Mouse (Mus musculus) c-Kit-positive CD71-negative TER-119-negative erythroid progenitor cells, embryonic 14.5 days (primary cell): ENCODE data around the gene Rbm38.

Experiments
- DNase-seq: peaks from one replicate; pipeline ENCODE4 v3.0.0-alpha.2; 2013; ENCODE audit warnings: low read depth

Gene Rbm38

DNA sequence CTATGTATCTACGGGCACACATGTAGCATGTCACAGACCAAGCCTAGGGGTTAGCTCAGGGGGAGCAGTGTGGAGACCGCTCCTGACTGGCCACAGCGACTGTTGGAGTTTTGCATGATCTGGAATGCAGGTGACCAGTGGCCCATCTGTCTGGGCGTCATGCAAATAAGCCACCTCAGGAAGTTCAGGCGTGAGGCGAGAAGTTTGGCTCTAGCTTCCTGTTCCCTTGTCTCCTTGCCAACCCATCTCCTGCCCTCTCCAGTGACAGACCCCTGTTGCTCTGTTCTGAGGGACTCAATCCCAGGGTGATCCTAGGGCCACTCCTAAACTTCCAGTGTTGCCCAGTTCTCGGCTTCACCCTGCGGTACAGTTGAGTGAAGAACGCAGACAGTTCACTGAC, 40.2 kb downstream of the Rbm38 start:
- DNase-seq, result no peak

DNA sequence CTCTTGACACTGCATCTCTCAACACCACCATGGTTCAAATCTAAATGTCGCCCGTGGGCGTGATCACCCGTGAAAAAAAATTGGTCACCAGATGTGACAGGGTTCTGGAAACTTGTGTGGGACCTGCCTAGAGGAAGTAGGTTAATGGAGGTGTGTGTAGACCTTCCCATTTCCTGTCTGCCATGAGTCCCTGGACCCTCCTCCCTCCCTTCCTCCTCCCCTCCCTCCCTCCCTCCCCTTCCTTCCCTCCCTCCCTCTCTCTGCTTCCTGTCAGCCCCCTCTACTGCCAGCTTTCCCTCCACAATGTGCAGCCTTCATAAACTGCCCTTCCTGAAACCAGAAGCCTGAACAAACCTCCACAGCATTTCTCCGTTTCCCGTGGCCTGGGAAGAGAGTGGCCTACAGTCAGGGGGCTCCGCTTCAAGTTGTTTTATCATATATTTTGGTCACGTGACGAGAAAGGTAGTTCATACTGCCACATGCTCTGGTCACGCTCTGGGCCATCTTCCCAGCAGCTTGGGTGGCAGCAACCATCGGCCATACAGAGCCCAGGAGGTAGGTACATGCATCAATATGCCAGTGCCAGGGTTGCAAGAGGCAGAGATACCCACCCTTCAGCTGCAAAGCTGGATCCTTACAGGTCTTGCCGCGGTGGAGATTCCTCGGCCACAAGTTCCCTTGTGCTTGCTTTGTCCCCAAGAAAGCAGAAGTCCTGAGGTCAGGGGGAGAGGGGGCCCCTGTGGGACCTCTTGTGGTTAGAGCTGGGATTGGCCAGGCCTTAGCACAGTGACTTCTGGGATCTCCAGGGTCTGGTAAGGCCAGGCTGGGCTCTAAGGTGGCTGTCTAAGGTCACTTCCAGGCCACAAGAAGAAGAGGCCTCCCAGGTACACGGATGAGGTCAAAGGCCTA, 41.4 kb downstream of the Rbm38 start:
- peak; percentile 69 for DNase-seq

DNA sequence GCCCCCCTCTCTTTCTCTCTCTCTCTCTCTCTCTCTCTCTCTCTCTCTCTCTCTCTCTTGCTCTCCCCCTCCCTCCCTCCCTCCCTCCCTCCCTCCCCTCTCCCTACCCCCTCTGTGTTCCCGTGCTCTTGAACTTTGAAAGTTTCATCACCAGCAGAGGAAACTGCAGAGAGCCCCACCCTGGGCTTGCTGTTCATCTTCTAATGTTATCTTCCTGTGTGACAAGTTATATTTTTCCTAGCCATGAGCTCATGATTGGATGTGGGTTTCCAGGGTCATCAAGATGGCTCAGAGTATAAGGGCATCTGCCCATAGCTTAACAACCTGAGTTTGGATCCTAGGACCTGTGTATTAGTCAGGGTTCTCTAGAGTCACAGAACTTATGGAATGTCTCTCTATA, 42.9 kb downstream of the Rbm38 start:
- DNase-seq, result no peak

DNA sequence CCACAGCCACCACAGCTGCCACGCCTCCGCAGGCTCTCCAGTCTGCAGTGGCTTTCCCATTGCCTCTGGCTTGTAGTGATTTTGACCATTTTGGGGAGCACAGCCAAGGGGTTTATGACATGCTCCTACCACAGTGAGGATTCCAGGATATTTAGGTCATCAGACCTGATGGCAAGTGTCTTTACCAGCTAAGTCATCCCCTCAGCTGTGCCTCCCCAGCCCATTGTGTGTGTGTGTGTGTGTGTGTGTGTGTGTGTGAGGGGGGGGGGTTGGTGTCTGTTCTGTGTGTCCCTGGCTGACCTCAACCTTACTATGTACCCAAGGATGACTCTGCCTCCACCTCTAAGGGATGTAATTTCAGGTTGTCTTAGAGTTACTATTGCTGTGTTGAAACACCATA, 44.6 kb downstream of the Rbm38 start:
- no peak for DNase-seq

DNA sequence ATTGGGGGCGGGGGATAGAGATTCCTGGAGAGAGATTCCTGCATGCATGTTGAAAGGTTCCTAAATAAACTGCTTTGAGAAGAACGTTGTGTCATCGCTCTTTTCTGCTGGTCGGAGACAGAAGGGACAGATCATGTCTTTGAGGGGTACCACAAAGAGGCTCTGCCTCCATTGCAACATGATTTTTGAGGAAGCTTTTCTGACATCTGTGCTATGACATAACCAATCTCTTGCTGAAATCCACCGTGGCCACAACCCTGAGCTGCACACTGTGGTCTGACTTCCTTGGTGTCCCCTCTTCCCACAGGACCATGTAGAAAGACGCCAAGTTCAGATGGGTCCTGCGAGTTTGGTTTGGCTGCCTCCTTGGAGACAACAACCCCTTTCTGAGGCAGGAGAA, 52.6 kb downstream of the Rbm38 start:
- no peak for DNase-seq

DNA sequence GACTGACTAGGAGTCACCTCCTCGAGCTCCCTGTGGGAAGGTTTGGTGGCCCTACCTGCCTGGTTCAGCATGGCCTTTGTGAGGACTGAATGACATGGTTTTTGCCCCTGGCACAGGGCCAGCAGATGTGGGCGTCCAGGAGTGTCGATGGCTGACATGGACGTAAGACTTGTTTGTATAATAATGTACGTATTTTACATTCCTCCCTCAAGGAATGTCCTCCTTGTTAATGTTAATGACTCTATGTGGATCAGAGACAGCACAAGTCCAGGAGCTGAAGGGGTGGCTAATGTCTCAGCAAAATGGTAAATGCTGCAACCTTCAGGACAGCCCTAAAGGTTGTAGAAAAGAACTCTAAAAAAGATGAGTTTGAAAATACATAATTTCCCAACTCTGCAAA, 53.4 kb downstream of the Rbm38 start:
- no peak for DNase-seq

DNA sequence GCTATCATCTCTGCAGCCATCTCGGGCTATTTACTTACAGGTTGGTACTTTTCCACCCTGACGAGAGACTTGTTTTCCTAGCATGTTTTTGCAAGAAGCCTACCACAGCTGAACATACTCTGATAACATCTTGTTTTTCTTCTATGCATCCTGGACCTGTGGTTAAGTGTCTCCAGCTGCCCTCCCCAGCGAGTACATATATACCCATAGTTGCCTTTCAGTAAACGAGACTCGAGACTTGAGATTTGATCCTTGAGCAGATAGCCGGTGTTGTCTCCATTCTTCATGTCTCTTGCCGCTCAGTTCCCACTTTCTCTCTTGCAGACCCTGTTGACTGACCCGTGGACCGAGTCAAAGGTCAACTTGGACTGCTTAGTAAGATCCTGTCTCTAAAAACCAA, 56.6 kb downstream of the Rbm38 start:
- DNase-seq, result no peak

DNA sequence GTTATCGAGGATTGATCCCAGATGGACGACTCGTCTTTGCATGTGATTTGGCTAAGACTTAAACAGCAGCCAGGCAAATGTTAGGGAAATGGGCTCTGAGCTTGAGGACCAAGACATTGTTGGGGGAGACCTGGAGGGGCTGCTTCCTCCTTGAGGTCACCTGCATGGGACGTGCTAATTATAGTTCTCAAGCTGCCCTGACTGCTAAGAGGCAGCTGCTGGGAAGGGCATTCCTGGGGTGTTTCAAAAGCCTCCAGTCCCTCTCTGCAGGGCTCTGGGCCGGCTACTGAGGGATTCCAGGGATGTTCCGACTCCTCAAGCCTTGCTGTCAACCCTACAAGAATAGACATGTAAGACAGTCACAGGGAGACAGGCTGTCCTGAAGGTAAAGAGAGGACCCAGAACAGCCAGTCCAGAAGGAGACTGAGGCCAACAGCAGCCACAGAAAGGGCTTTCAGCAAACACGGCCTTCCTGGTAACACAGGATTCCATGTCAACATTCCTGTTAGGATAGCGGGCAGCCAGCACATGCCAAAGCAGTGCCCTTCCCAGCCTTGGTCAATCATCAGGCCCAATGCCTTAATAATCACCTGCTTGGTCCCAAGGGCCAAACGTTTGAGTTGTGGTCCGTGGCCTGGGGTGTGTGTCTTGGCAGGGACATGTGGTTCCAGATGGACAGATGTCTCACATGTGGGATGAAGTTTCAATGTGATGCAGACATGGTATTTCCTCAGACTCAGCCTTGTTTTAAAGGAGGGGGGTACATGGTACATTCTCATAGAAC, 59.7 kb downstream of the Rbm38 start:
- no peak for DNase-seq

DNA sequence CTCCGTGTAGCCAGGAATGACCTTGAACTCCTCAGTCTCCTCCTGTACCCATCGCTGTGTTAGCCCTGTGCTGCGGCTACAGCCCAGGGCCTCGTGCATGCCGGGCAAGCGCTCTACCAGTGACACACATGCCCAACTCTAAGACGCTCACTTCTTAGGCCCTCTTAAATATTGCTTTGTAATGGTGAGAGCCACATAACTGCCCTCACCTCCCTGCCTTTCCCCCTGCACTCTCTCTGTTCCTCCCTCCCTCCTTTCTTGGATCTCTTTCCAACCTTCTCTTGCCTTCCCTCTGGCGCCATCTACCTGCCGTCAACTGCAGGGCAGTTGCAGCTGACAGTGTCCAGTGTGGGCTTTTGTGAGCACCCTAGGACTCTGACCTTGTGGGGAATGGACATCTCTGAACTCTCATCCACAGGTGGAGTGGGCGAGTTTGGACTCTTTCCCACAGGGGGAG, 60.5 kb downstream of the Rbm38 start:
- DNase-seq, result peak; percentile 74

DNA sequence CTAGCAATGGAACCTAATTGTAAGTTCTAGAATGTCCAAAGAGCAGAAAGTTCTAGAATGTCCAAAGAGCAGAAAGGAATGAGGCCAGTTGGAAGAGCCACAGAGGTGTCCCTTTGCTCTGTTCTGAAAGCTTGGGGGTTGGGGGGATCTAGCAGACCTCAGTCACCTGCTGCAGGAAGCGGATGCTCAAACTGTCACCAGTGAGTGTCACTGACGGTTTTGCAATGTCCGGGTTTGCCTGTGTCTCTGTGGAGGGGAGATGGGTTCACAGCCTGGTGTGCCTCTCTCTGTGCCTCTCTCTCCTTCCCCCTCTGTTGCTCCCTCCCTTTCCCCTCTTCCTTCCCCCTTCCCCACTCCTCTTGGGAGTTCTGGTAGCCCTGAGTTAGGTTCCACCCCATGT, 62.4 kb downstream of the Rbm38 start:
- DNase-seq, result no peak

DNA sequence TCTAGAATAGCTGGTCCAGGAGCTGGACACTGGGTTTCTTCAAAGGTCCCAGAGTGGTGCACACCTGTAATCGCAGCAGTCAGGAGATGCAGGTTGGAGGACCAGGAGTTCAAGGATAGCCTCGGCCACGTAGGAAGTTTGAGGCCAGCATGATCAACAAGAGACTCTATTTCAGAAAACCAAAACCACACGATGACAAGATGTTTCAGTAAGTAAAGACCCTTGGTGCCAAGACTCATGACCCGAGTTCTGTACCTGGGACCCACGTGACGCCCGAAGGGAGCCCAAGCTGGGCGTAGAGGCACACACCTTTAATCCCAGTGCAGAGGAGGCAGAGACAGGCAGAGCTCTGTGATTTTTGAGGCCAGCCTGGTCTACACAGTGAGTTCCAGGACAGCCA, 62.8 kb downstream of the Rbm38 start:
- DNase-seq, result no peak

DNA sequence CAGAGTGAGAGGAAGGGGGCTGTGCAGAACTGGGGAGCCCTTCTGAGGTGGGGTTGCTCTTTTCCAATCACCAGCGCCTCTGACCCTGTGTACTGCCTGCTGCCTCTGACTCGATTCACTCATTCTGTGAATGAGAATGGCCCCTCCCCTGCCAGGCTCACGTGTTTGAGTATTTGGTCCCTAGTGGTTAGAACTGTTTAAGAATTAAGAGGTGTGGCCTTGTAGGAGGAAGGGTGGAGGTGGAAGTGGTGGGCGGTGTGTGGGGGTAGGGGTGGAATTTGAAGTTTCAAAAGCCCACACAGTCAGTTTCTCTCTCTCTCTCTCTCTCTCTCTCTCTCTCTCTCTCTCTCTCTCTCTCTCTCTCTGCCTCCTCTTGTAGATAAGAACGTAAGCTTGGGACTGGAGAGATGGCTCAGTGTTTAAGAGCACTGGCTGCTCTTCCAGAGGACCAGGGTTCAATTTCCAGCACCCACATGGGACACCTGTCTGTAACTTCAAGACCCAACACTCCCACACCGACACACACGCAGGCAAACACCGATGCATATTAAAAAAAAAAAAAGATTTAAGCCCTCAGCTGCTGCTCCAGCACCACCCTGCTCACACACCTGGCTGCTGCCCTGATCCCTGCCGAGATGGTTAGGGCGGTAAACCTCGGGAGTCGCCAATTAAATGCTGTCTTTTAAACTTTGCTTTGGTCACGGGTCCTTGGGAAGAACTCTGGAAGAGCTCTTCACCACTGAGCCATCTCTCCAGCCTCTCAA, 63.6 kb downstream of the Rbm38 start:
- peak; percentile 81 for DNase-seq
